ENCODE assay signal across 8 mouse cellular contexts in the genomic region with DNA sequence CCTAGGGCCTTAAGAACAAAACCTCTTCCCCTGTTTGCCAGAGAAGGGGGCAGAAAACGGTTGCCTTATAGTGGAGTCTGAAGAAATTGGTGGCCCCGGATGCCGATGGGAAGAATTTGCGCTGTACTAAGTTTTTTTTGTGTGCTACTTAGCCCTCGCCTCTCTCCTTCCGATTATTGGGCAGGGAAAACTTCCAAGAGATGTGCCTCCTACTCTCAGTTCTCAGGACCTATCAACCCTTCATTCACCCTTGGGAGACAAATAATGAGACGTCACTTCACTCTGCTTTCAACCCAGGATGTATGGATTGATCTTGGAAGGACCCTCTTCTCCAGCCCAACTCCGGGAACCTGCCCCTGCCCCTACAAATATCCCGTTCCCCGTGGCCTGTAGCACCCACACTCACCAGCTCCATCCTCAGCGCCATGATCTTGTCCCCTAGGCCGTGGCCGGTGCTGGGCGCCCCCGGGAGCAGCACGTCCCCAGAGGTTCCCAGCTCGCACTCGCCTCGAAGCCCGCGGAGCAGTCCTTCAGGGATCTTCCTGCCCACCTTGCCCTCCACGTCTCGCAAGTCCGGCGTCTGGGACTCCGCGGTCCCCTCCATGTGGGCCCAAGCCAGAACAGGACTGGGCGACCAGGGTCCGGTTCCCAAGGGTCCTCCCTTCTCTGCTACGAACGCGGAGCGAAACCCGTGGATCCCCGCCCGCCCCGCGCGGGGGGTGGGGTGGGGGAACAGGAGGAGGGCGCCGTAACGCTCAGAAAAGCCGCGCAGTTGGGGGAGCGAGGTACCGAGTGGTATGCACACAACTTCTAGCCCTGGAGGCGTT. TPM values are rescaled to one million over a fixed set of nuclear protein-coding genes. Genes with fewer than 3 reads are reported as not detected.
DNase-seq lines count a peak whose midpoint lies in the region; ATAC-seq and TF ChIP-seq lines count a peak whose summit lies in the region.

No protein-coding gene starts in this region.

- H3K4me2 ChIP-seq in embryonic facial prominence, embryonic 15.5 days (replicated peaks), result peak overlapping the region; percentile 93
- peak overlapping the region; percentile 93 for H3K4me2 ChIP-seq in heart, embryonic 13.5 days
- peak overlapping the region; percentile 97 for H3K4me2 ChIP-seq in kidney, embryonic 15.5 days
- peak overlapping the region; percentile 77 for H3K4me2 ChIP-seq in liver, embryonic 13.5 days
- H3K4me2 ChIP-seq in stomach, postnatal 0 days (replicated peaks; ENCODE audit: low read depth), result peak overlapping the region; percentile 93

- ATAC-seq in embryonic facial prominence, embryonic 15.5 days (ENCODE audit: insufficient number of reproducible peaks, low FRiP score, low TSS enrichment, low read depth), result peak; percentile 75
- no peak; the same call in 1 of the 2 replicates for ATAC-seq in heart, embryonic 13.5 days (ENCODE audit: extremely low read depth, insufficient number of reproducible peaks, low FRiP score, low TSS enrichment)
- ATAC-seq in kidney, embryonic 15.5 days (replicated peaks; ENCODE audit: low FRiP score), result peak; percentile 75
- 0 out of 2 replicates have a peak, but pooled peaks have one; percentile 31 for ATAC-seq in liver, embryonic 13.5 days (ENCODE audit: low read depth)
- peak; percentile 58 for ATAC-seq in stomach, postnatal 0 days (ENCODE audit: low FRiP score, low TSS enrichment)

- no peak overlapping the region for H3K27ac ChIP-seq in embryonic facial prominence, embryonic 15.5 days (replicated peaks)
- no peak overlapping the region for H3K27ac ChIP-seq in heart, embryonic 13.5 days (replicated peaks)
- no peak overlapping the region for H3K27ac ChIP-seq in kidney, embryonic 15.5 days
- H3K27ac ChIP-seq in liver, embryonic 13.5 days, result no peak overlapping the region
- H3K27ac ChIP-seq in stomach, postnatal 0 days (replicated peaks), result no peak overlapping the region; the same call in 1 of the 2 replicates

- under 1% methylated on average over 47 of the region's 47 CpGs for WGBS in embryonic facial prominence, embryonic 15.5 days
- under 1% methylated on average over 47 of the region's 47 CpGs for WGBS in heart, embryonic 13.5 days
- WGBS in kidney, embryonic 15.5 days, result under 1% methylated on average over 42 of the region's 47 CpGs
- WGBS in liver, embryonic 13.5 days (ENCODE audit: insufficient replicate concordance), result 2% methylated on average over 47 of the region's 47 CpGs
- under 1% methylated on average over 47 of the region's 47 CpGs for WGBS in stomach, postnatal 0 days

- H3K9me3 ChIP-seq in embryonic facial prominence, embryonic 15.5 days (replicated peaks), result no peaks in the 10 kb centered on the region
- H3K9me3 ChIP-seq in heart, embryonic 13.5 days, result no peaks in the 10 kb centered on the region
- H3K9me3 ChIP-seq in kidney, embryonic 15.5 days (replicated peaks), result no peaks in the 10 kb centered on the region
- no peaks in the 10 kb centered on the region for H3K9me3 ChIP-seq in liver, embryonic 13.5 days (replicated peaks)
- H3K9me3 ChIP-seq in stomach, postnatal 0 days (ENCODE audit: control insufficient read depth, low read length), result no peaks in the 10 kb centered on the region

- no peak for TF ChIP-seq EP300 in stomach, postnatal 0 days (optimal IDR thresholded peaks at IDR 0.05)

- no peaks in the 10 kb centered on the region for H3K36me3 ChIP-seq in embryonic facial prominence, embryonic 15.5 days
- H3K36me3 ChIP-seq in heart, embryonic 13.5 days, result no peaks in the 10 kb centered on the region
- H3K36me3 ChIP-seq in kidney, embryonic 15.5 days, result no peaks in the 10 kb centered on the region
- no peaks in the 10 kb centered on the region for H3K36me3 ChIP-seq in liver, embryonic 13.5 days
- no peaks in the 10 kb centered on the region for H3K36me3 ChIP-seq in stomach, postnatal 0 days (ENCODE audit: control insufficient read depth, insufficient read depth, low read length)

- DNase-seq in CD4-positive helper T cell, adult 2 months (ENCODE audit: low read depth, low spot score), result peak; percentile 40
- peak; percentile 80 to 91 for DNase-seq in adrenal gland, postnatal 36 days
- peak; percentile 9 for DNase-seq in liver, embryonic 13.5 days
- peak; percentile 70 for DNase-seq in neural tube, embryonic 10.5 days (ENCODE audit: extremely low spot score, low spot score)
- DNase-seq in stomach, postnatal 0 days (ENCODE audit: low spot score), result peak; percentile 69

- no peak for TF ChIP-seq CTCF in stomach, postnatal 0 days (IDR thresholded peaks at IDR 0.05; ENCODE audit: low read depth)

- peak overlapping the region; percentile 62 for H3K9ac ChIP-seq in embryonic facial prominence, embryonic 15.5 days
- peak overlapping the region; percentile 85 for H3K9ac ChIP-seq in heart, embryonic 13.5 days
- H3K9ac ChIP-seq in kidney, embryonic 15.5 days, result peak overlapping the region; percentile 76
- peak overlapping the region; percentile 56 for H3K9ac ChIP-seq in liver, embryonic 13.5 days
- H3K9ac ChIP-seq in stomach, postnatal 0 days (ENCODE audit: low read length), result peak overlapping the region; percentile 67

- no peaks in the 10 kb centered on the region for H3K27me3 ChIP-seq in embryonic facial prominence, embryonic 15.5 days
- H3K27me3 ChIP-seq in heart, embryonic 13.5 days (replicated peaks), result peaks cover 15% of the 10 kb centered on the region
- H3K27me3 ChIP-seq in kidney, embryonic 15.5 days, result 0 out of 2 replicates have a peak, but pooled peaks cover 3% of the 10 kb centered on the region
- H3K27me3 ChIP-seq in liver, embryonic 13.5 days, result peaks cover 54% of the 10 kb centered on the region
- no peaks in the 10 kb centered on the region for H3K27me3 ChIP-seq in stomach, postnatal 0 days (ENCODE audit: control insufficient read depth, insufficient read depth, low read length)

- peak overlapping the region; percentile 70 for H3K4me3 ChIP-seq in embryonic facial prominence, embryonic 15.5 days (replicated peaks)
- H3K4me3 ChIP-seq in heart, embryonic 13.5 days, result peak overlapping the region; percentile 81
- peak overlapping the region; percentile 78 for H3K4me3 ChIP-seq in kidney, embryonic 15.5 days (replicated peaks)
- H3K4me3 ChIP-seq in liver, embryonic 13.5 days (replicated peaks), result peak overlapping the region; percentile 59
- H3K4me3 ChIP-seq in stomach, postnatal 0 days (ENCODE audit: low read depth, low read length), result peak overlapping the region; percentile 58

- H3K4me1 ChIP-seq in embryonic facial prominence, embryonic 15.5 days, result peaks cover 14% of the 10 kb centered on the region
- H3K4me1 ChIP-seq in heart, embryonic 13.5 days, result peaks cover 27% of the 10 kb centered on the region
- peaks cover 28% of the 10 kb centered on the region for H3K4me1 ChIP-seq in kidney, embryonic 15.5 days
- peaks cover 13% of the 10 kb centered on the region; the same call in 1 of the 2 replicates for H3K4me1 ChIP-seq in liver, embryonic 13.5 days (replicated peaks)
- no peaks in the 10 kb centered on the region for H3K4me1 ChIP-seq in stomach, postnatal 0 days (replicated peaks; ENCODE audit: control insufficient read depth, insufficient read depth)

RNA-seq across cellular contexts. Expression of gene Lurap1, which starts 7.0 kb away (rescaled TPM):
- total RNA-seq in adrenal gland, postnatal 36 days (2021), result 10 to 100 TPM in 1 of 2 experiments, 1 to 10 TPM in 1; 7.6 to 10.1 TPM
- polyA plus RNA-seq in embryonic facial prominence, embryonic 15.5 days (2015; fragmentation: Nextera tagmentation; extraction: Ambion mirVana), result 3.2 and 3.4 TPM in 2 replicates
- 1.8 and 2.1 TPM in 2 replicates for polyA plus RNA-seq in heart, embryonic 13.5 days (2015; fragmentation: Nextera tagmentation; extraction: Ambion mirVana)
- 2.7 and 3.2 TPM in 2 replicates for polyA plus RNA-seq in kidney, embryonic 15.5 days (2015; fragmentation: Nextera tagmentation; extraction: Ambion mirVana)
- 0.23 and 0.25 TPM in 2 replicates for polyA plus RNA-seq in liver, embryonic 13.5 days (2015; fragmentation: Nextera tagmentation; extraction: Ambion mirVana)
- polyA plus RNA-seq in stomach, postnatal 0 days (2015; fragmentation: Nextera tagmentation; extraction: Ambion mirVana), result 1.2 and 1.6 TPM in 2 replicates

RNA-seq across cellular contexts. Expression of gene Pomgnt1, which starts 20.5 kb away (rescaled TPM):
- 10 to 100 TPM; 61.8 to 63.7 TPM for total RNA-seq in adrenal gland, postnatal 36 days (2021)
- 61.5 and 65.2 TPM in 2 replicates for polyA plus RNA-seq in embryonic facial prominence, embryonic 15.5 days (2015; fragmentation: Nextera tagmentation; extraction: Ambion mirVana)
- 56.9 and 61.5 TPM in 2 replicates for polyA plus RNA-seq in heart, embryonic 13.5 days (2015; fragmentation: Nextera tagmentation; extraction: Ambion mirVana)
- polyA plus RNA-seq in kidney, embryonic 15.5 days (2015; fragmentation: Nextera tagmentation; extraction: Ambion mirVana), result 61.7 and 62.2 TPM in 2 replicates
- 13.3 and 14.4 TPM in 2 replicates for polyA plus RNA-seq in liver, embryonic 13.5 days (2015; fragmentation: Nextera tagmentation; extraction: Ambion mirVana)
- polyA plus RNA-seq in stomach, postnatal 0 days (2015; fragmentation: Nextera tagmentation; extraction: Ambion mirVana), result 26.6 and 29.6 TPM in 2 replicates

RNA-seq across cellular contexts. Expression of gene Rad54l, which starts 20.6 kb away (rescaled TPM):
- 1 to 10 TPM; 1.3 to 2.2 TPM for total RNA-seq in adrenal gland, postnatal 36 days (2021)
- polyA plus RNA-seq in embryonic facial prominence, embryonic 15.5 days (2015; fragmentation: Nextera tagmentation; extraction: Ambion mirVana), result 21.8 and 23.6 TPM in 2 replicates
- 20.9 and 21.5 TPM in 2 replicates for polyA plus RNA-seq in heart, embryonic 13.5 days (2015; fragmentation: Nextera tagmentation; extraction: Ambion mirVana)
- 34.4 and 36.6 TPM in 2 replicates for polyA plus RNA-seq in kidney, embryonic 15.5 days (2015; fragmentation: Nextera tagmentation; extraction: Ambion mirVana)
- polyA plus RNA-seq in liver, embryonic 13.5 days (2015; fragmentation: Nextera tagmentation; extraction: Ambion mirVana), result 33.8 and 39.0 TPM in 2 replicates
- 5.1 and 5.3 TPM in 2 replicates for polyA plus RNA-seq in stomach, postnatal 0 days (2015; fragmentation: Nextera tagmentation; extraction: Ambion mirVana)

RNA-seq across cellular contexts. Expression of gene Tspan1, which starts 23.3 kb away (rescaled TPM):
- total RNA-seq in adrenal gland, postnatal 36 days (2021), result not detected
- polyA plus RNA-seq in embryonic facial prominence, embryonic 15.5 days (2015; fragmentation: Nextera tagmentation; extraction: Ambion mirVana), result 5.9 and 9.7 TPM in 2 replicates
- polyA plus RNA-seq in heart, embryonic 13.5 days (2015; fragmentation: Nextera tagmentation; extraction: Ambion mirVana), result 0.22 and 0.45 TPM in 2 replicates
- 2.1 and 6.4 TPM in 2 replicates for polyA plus RNA-seq in kidney, embryonic 15.5 days (2015; fragmentation: Nextera tagmentation; extraction: Ambion mirVana)
- 0.09 TPM in 1 of 2 replicates, not detected in the other for polyA plus RNA-seq in liver, embryonic 13.5 days (2015; fragmentation: Nextera tagmentation; extraction: Ambion mirVana)
- 319 and 330 TPM in 2 replicates for polyA plus RNA-seq in stomach, postnatal 0 days (2015; fragmentation: Nextera tagmentation; extraction: Ambion mirVana)

RNA-seq across cellular contexts. Expression of gene 1700042G07Rik, which starts 29.1 kb away (rescaled TPM):
- not detected for total RNA-seq in adrenal gland, postnatal 36 days (2021)
- not detected in 2 replicates for polyA plus RNA-seq in embryonic facial prominence, embryonic 15.5 days (2015; fragmentation: Nextera tagmentation; extraction: Ambion mirVana)
- polyA plus RNA-seq in heart, embryonic 13.5 days (2015; fragmentation: Nextera tagmentation; extraction: Ambion mirVana), result not detected in 2 replicates
- polyA plus RNA-seq in kidney, embryonic 15.5 days (2015; fragmentation: Nextera tagmentation; extraction: Ambion mirVana), result not detected in 2 replicates
- not detected in 2 replicates for polyA plus RNA-seq in liver, embryonic 13.5 days (2015; fragmentation: Nextera tagmentation; extraction: Ambion mirVana)
- not detected in 2 replicates for polyA plus RNA-seq in stomach, postnatal 0 days (2015; fragmentation: Nextera tagmentation; extraction: Ambion mirVana)

Comparison
In these comparisons a context has a peak if more than half of its experiments do, and no peak if none do; other contexts are left out.
1. DNase-seq: peak in every context shown above with its lines; median percentile 86 in adrenal gland, postnatal 36 days; 70 in neural tube, embryonic 10.5 days; 69 in stomach, postnatal 0 days; 40 in CD4-positive helper T cell, adult 2 months; 9 in liver, embryonic 13.5 days.